Mouse (Mus musculus): ENCODE results near the gene Tbp. TPM values are rescaled to one million over a fixed set of nuclear protein-coding genes. Genes with fewer than 3 reads are reported as not detected.
"Not testable (repeated sequence)": the region's sequence is repeated elsewhere in the genome, so short reads cannot be mapped to it uniquely, and the experiment has no call there.

Gene Tbp
- polyA plus RNA-seq, 1 experiment from 2014 or later = 75.7 TPM

DNA sequence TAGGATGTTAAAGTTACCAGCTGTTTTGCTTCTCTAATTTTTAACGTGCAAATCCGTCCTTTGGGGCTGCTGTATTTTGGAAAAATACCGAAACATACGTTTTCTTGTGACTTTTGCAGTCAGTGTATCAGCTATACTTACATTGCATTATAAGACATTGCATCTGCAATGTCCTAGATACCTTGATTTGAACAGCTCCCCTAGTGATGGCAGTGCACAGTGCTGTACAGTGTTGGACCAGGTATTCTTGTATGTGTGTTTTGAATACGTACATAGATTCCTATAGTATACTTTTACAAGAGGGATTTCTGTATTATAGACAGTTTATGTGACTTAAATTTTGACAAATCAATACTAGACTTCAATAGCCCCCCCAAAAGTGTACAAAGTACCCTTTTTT lies 18.5 kb downstream of the Tbp start:
- H3K27me3 ChIP-seq (ENCODE audit: poor library complexity, severe bottlenecking) = no peaks in the 10 kb centered on the region
- 95% methylated on average over 5 of the region's 5 CpGs for WGBS
- H3K9me3 ChIP-seq = no peaks in the 10 kb centered on the region
- H3K4me3 ChIP-seq = no peak overlapping the region
- no peaks in the 10 kb centered on the region for H3K4me1 ChIP-seq
- H3K27ac ChIP-seq = no peak overlapping the region
- H3K36me3 ChIP-seq (replicated peaks) = peaks cover 98% of the 10 kb centered on the region
- DNase-seq (ENCODE audit: extremely low spot score, low spot score) = no peak

DNA sequence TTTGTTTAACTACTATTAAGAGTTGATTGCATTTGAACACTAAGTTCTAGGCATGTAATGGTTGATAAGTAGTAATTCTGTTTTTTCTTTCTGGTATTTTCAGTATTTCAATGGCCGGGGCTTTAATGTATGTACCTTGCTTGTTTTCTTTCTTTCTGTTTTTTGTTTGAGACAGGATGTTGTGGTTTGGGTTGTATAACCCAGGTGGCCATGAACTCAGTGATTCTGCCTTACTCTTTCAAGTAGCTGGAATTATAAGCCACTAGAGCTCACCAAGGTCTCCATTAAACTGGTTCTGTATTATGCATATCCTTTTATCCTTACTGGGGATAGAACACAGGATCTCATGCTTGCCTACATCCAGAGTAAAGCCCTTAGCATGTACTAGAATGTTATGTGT lies 19.1 kb downstream of the Tbp start:
- no peak overlapping the region for H3K4me3 ChIP-seq
- no peaks in the 10 kb centered on the region for H3K27me3 ChIP-seq (ENCODE audit: poor library complexity, severe bottlenecking)
- no peaks in the 10 kb centered on the region for H3K9me3 ChIP-seq
- DNase-seq (ENCODE audit: extremely low spot score, low spot score) = no peak
- peaks cover 98% of the 10 kb centered on the region for H3K36me3 ChIP-seq (replicated peaks)
- WGBS = 95% methylated on average over 1 of the region's 1 CpGs
- H3K4me1 ChIP-seq = no peaks in the 10 kb centered on the region
- H3K27ac ChIP-seq = no peak overlapping the region

DNA sequence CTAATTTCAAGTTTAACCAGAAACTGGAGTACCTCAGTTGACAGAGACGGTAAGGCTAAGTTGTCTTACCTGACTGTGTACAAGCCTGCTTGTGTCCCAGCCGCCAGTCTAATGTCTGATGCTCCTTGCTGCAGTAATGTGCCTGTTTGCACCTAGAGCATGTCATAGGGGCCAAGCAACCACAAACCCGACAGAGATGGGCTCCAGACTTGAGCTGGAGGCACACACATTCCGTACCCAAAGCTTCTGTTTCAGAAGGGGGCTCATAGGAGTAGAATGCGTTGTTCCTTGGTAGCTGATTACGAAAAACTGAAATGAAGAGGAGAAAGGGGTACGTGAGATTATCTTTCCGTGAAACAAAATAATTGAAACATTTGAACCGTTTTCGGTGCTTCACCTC lies 26.6 kb downstream of the Tbp start:
- peak overlapping the region; percentile 91 for H3K27ac ChIP-seq
- DNase-seq (ENCODE audit: extremely low spot score, low spot score) = peak; percentile 19
- peaks cover 34% of the 10 kb centered on the region for H3K4me1 ChIP-seq
- no peaks in the 10 kb centered on the region for H3K9me3 ChIP-seq
- peaks cover 45% of the 10 kb centered on the region for H3K36me3 ChIP-seq (replicated peaks)
- H3K27me3 ChIP-seq (ENCODE audit: poor library complexity, severe bottlenecking) = no peaks in the 10 kb centered on the region
- 21% methylated on average over 10 of the region's 10 CpGs for WGBS
- H3K4me3 ChIP-seq = peak overlapping the region; percentile 68

DNA sequence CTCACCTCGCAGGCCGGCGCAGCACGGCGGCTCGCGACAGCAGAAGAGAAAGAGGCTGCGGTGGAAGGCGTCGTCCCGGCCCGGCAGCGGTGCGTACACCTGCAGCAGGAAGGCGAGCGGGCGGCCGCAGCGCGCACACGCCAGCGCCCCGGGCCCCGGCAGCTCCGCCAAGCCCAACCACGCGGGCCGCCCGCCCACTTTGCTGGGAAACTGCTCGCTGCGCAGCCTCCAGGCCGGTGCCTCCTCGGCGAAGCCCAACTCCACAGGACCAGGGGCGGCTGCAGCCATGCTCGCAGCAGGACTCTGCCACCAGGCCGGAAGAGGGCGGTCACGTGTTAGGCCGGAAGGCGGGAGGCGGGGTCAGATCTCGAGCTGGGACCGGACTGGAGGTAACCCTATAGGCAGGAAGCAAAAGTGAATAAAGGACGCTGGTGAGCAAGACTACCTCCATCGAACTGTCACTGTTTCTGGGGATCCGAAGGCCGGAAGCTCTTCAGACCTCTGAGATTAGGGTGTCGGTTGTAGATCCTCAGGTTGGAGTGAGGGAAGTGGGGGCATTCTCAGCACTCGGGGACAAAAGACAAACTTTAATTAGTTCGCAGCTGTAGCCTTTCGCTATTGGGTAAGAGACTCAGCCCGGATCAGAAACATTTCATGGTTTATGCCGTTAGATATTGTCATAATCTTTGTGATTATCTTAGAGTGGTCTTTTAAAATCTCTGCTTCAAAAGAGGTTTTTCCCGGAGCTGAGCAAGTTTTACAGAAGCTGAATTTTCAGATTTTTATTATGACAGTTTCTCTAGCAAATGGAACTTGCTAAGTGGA lies 27.5 kb downstream of the Tbp start, which contains the start of gene Pdcd2:
Gene Pdcd2, minus strand, starts transcription at position 316 of the 825 bp plus-strand sequence.
- H3K27me3 ChIP-seq (ENCODE audit: poor library complexity, severe bottlenecking) = no peaks in the 10 kb centered on the region
- H3K9me3 ChIP-seq = no peaks in the 10 kb centered on the region
- H3K4me1 ChIP-seq = peaks cover 34% of the 10 kb centered on the region
- WGBS = 2% methylated on average over 55 of the region's 55 CpGs
- DNase-seq (ENCODE audit: extremely low spot score, low spot score) = peak; percentile 98
- H3K4me3 ChIP-seq = peak within 1 kb of the TSS; percentile 68
- H3K27ac ChIP-seq = peak within 1 kb of the TSS; percentile 91
- peaks cover 36% of the 10 kb centered on the region for H3K36me3 ChIP-seq (replicated peaks)

DNA sequence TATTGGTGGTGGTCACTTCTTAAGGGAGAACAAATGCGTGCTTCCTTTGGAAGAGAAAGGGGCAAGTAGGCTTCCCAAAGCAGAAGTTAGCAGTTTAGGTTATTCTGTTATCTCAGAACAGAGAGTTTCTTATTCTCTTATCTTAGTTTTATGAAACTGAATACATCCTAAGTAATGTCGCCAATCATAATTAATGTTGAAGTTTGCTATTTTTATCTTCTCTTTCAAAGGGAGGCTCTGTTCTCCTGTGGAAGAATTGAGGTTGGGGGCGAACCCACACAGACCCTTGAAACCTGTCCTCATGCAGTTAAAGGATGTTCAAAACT lies 28.1 kb downstream of the Tbp start:
- 60% methylated on average over 3 of the region's 3 CpGs for WGBS
- peak overlapping the region; percentile 68 for H3K4me3 ChIP-seq
- no peak for DNase-seq (ENCODE audit: extremely low spot score, low spot score)
- H3K27ac ChIP-seq = peak overlapping the region; percentile 91; the same call in 1 of the 2 replicates
- peaks cover 30% of the 10 kb centered on the region for H3K36me3 ChIP-seq (replicated peaks)
- peaks cover 34% of the 10 kb centered on the region for H3K4me1 ChIP-seq
- no peaks in the 10 kb centered on the region for H3K9me3 ChIP-seq
- no peaks in the 10 kb centered on the region for H3K27me3 ChIP-seq (ENCODE audit: poor library complexity, severe bottlenecking)

DNA sequence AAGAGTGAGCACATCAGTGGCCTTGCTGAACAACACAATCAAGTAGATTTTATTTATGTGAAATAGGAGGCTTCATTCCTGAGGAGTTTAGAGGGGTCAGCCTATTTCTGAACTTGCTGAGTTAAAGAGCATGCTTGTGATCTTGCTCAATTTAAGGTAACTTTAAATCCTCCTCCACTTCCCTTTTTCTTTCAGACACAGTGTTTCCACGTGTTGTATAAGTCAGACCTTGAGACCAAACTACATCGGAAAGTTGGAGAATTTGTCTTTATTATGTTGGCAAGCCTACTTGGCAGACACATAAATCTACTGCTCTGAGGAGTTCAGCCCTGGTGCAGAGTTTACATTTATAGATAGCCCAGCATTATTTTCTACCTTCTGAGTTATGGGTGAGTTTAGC lies 29.2 kb downstream of the Tbp start:
- Histone ChIP-seq H3K4me1 (peaks cover 34% of the 10 kb centered on the region), H3K4me3 (no peak overlapping the region), H3K27ac (no peak overlapping the region), H3K27me3 (ENCODE audit: poor library complexity, severe bottlenecking) (no peaks in the 10 kb centered on the region; the same call in 1 of the 2 replicates), H3K9me3 (no peaks in the 10 kb centered on the region), H3K36me3 (replicated peaks) (peaks cover 19% of the 10 kb centered on the region)
- 85% methylated on average over 2 of the region's 2 CpGs for WGBS
- no peak for DNase-seq (ENCODE audit: extremely low spot score, low spot score)

DNA sequence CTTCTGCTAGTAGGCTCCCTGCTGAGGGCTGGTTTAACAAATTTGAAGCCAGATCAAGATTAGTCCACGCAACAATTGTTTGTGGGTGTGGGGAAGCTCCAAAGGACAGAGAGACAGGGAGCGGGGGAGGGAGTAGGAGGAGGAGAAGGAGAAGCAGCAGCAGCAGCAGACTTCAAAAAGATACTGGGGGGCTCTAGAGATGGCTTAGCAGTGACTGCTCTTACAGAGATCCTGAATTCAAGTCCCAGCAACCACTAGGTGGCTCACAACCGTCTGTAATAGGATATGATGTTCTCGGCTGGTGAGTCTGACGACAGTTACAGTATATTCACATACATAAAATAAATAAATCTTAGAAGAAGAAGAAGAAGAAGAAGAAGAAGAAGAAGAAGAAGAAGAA lies 30.5 kb downstream of the Tbp start:
- Histone ChIP-seq H3K4me3 (no peak overlapping the region), H3K27ac (no peak overlapping the region), H3K4me1 (peaks cover 34% of the 10 kb centered on the region), H3K36me3 (replicated peaks) (peaks cover 7% of the 10 kb centered on the region), H3K27me3 (ENCODE audit: poor library complexity, severe bottlenecking) (peaks cover 9% of the 10 kb centered on the region), H3K9me3 (no peaks in the 10 kb centered on the region)
- WGBS = 7% methylated on average over 5 of the region's 5 CpGs
- peak; percentile 28 for DNase-seq (ENCODE audit: extremely low spot score, low spot score)

DNA sequence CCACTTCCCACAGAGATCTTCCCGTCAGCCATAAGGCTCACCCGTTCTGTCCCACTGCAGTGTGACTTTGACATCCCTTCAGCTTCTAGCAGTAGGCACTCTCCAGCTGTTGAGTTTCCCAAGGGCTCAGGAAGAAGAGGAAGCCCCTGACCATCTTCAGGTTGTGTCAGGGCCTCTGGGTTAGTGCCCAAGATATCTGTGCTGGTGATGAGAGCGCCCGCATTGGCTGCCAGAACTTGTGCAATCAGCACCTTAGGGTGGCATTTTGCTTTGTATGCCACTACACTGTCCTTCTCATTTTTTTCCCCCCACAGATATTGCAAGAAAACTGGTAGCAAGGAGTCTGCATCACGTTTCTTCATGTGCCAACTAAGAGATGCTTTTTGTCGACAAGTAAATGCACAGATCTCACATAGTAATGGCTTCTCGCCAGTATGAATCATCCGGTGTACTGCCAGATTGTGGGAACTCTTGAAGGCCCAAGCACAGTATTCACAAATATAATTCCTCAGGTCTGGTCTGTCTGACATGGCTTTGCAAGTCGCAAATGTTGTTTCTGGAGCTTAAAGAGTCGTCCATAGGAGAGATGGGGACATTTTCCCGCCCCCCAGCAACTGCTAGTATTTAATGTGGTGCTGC lies 35.6 kb downstream of the Tbp start:
- DNase-seq (ENCODE audit: extremely low spot score, low spot score) = no peak
- H3K27me3 ChIP-seq (ENCODE audit: poor library complexity, severe bottlenecking) = peaks cover 39% of the 10 kb centered on the region
- 72% methylated on average over 11 of the region's 11 CpGs for WGBS
- no peak overlapping the region for H3K4me3 ChIP-seq
- H3K4me1 ChIP-seq = peaks cover 13% of the 10 kb centered on the region
- no peaks in the 10 kb centered on the region for H3K9me3 ChIP-seq
- no peaks in the 10 kb centered on the region for H3K36me3 ChIP-seq (replicated peaks)
- H3K27ac ChIP-seq = no peak overlapping the region

DNA sequence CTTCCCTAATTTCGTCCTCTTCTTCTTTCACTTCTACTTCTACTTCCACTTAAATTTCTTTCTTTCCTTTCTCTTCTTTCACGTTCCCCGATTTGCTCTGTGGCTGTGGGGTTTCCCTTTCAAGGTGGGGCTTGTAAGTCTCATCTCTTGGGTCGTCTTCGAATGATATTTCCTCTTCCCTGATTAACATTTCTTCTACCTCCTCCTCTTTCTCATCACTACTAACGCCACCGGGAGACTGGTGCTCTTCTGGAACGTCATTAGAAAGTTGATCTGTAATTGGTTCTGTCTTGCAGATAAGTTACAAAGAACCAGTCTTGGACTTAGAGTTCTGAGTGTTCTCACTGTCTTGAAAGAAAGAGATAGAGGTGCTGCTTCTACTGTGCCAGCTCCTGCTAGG lies 36.3 kb downstream of the Tbp start:
- H3K27ac ChIP-seq = no peak overlapping the region
- WGBS = 18% methylated on average over 8 of the region's 8 CpGs
- DNase-seq (ENCODE audit: extremely low spot score, low spot score) = no peak

DNA sequence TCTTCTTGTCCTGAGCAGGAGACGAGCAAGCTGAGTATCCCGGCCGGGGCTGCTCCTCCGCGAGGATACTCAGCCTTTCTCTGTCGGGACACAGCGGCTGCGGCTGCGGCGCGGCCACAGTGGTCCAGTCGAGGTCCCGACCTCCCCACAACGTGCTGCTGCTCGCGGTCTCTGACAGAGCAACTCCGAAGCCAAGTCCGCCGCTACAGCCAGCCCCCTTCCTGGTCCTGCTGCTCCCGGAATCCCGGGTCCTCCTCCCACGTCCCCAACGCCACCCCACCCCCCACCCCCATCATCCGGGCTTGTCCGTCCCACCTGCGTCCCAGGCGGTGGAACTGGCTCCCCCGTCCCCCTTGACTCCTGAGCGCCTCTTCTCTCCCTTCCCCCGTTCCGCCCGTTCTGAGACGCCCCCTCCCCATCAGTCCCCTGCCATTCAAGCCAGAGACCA lies 36.8 kb downstream of the Tbp start:
- no peaks in the 10 kb centered on the region for H3K9me3 ChIP-seq
- no peaks in the 10 kb centered on the region for H3K36me3 ChIP-seq (replicated peaks)
- peaks cover 9% of the 10 kb centered on the region for H3K4me1 ChIP-seq
- DNase-seq (ENCODE audit: extremely low spot score, low spot score) = peak; percentile 57
- peak overlapping the region; percentile 65 for H3K4me3 ChIP-seq
- H3K27me3 ChIP-seq (ENCODE audit: poor library complexity, severe bottlenecking) = peaks cover 39% of the 10 kb centered on the region
- peak overlapping the region; percentile 70 for H3K27ac ChIP-seq
- under 1% methylated on average over 33 of the region's 33 CpGs for WGBS

More for the DNA sequence above, 36.3 kb downstream of the Tbp start:
- H3K4me1 ChIP-seq = peaks cover 9% of the 10 kb centered on the region
- H3K27me3 ChIP-seq (ENCODE audit: poor library complexity, severe bottlenecking) = peaks cover 39% of the 10 kb centered on the region
- H3K9me3 ChIP-seq = no peaks in the 10 kb centered on the region
- H3K4me3 ChIP-seq = peak overlapping the region; percentile 65
- H3K36me3 ChIP-seq (replicated peaks) = no peaks in the 10 kb centered on the region

DNA sequence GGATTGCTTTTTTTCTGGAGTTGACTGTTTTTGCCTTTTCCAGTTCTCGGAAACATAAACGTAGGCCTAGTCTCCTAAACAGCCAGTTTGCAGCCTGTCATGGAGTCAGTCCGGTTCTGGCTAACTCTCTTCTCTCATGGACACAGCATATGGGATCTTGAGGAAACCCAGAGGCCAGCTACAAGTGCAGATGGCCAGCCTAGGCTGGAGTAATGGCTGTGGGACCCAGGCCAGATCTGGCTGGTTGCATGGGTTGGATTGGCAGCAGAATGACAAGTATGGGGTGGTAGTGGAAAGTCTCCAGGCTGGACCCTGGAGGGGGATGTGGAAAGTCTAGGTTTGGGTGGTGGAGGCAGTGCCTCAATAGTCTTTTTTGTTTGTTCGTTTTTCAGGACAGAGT lies 40.6 kb downstream of the Tbp start:
- WGBS = 74% methylated on average over 4 of the region's 4 CpGs
- H3K4me1 ChIP-seq = peaks cover 9% of the 10 kb centered on the region
- H3K36me3 ChIP-seq (replicated peaks) = peaks cover 5% of the 10 kb centered on the region
- no peak overlapping the region for H3K4me3 ChIP-seq
- H3K9me3 ChIP-seq = peaks cover 18% of the 10 kb centered on the region
- DNase-seq (ENCODE audit: extremely low spot score, low spot score) = no peak
- peaks cover 28% of the 10 kb centered on the region for H3K27me3 ChIP-seq (ENCODE audit: poor library complexity, severe bottlenecking)
- H3K27ac ChIP-seq = no peak overlapping the region

DNA sequence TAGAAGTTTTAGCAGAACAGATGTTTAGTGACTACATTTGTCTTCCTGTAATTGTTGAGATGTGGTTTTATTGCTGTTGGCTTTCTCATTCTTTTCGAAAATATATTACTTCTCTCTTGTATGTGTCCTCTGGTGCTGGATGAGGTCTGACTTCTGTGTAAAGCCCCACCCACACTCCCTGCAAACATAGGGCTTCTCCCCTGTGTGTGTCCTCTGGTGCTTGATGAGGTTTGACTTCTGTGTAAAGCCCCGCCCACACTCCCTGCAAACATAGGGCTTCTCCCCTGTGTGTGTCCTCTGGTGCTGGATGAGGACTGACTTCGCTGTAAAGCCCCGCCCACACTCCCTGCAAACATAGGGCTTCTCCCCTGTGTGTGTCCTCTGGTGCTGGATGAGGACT lies 44.2 kb downstream of the Tbp start:
- not testable (repeated sequence) for DNase-seq (ENCODE audit: extremely low spot score, low spot score); H3K4me3 ChIP-seq
- WGBS = 66% methylated on average over 4 of the region's 4 CpGs

DNA sequence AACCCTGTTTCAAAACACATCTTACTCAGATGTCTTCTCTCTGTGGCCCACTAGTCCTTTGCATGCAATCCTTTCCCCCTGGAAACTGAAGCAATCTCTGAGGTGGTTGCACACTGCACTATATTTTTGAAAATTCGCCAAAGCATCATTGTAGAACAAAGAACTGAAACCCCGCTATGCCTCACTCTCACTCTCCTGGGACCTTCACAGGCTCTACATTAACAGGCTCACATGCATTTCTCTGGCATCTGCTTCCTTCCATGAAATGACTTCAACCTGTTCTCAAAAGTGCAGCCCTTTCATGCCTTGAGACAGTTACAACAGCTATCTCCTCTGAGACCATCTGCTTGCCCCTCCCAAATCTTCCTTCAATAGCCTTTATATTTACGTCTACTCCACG lies 46.8 kb downstream of the Tbp start:
- H3K4me1 ChIP-seq = peaks cover 4% of the 10 kb centered on the region; the same call in 1 of the 2 replicates
- DNase-seq (ENCODE audit: extremely low spot score, low spot score) = no peak
- H3K27ac ChIP-seq = no peak overlapping the region
- peaks cover 18% of the 10 kb centered on the region for H3K9me3 ChIP-seq
- H3K27me3 ChIP-seq (ENCODE audit: poor library complexity, severe bottlenecking) = no peaks in the 10 kb centered on the region
- H3K4me3 ChIP-seq = no peak overlapping the region
- H3K36me3 ChIP-seq (replicated peaks) = peaks cover 5% of the 10 kb centered on the region
- WGBS = 85% methylated on average over 4 of the region's 4 CpGs

More for the DNA sequence above, 44.2 kb downstream of the Tbp start:
- H3K36me3 ChIP-seq (replicated peaks); H3K27me3 ChIP-seq (ENCODE audit: poor library complexity, severe bottlenecking); H3K4me1 ChIP-seq; H3K27ac ChIP-seq: not testable (repeated sequence)
- H3K9me3 ChIP-seq = peaks cover 18% of the 10 kb centered on the region
